Mouse (Mus musculus): Measurements from ENCODE around the gene Wdr48. TPM values are rescaled to one million over a fixed set of nuclear protein-coding genes. Genes with fewer than 3 reads are reported as not detected.

Gene Wdr48
- polyA plus RNA-seq (2012; rRNA removed) = 78.9 and 90.5 TPM in 2 replicates

DNA sequence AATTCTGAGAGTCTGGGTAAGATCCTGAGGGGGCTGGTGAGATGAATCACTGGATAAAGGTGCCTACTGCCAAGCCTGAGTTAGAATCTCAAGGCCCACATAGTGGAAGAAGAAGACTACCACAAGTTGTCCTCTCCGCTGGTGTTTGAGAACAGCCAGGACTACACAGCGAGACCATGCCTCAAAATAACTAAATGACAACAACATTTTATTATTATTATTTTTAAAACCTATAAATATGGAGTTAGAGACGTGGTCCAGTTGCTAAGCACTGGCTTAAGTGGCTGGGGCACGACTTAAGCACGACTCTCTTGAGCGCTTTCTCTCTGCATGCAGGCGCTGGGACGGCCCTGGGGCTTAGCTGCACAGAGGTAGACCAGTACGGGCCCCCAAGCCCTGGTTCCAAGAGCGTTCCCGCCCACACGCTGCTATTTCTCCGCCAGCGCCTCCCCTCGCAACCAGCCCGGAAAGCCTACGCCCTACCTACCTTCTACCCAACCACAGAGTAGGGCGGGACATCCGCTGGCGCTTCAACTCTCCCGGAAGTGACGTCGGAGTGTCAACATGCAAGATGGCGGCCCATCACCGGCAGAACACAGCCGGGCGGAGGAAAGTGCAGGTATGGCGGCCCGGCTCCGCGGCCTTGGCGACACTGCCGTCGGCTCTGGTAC is at the start of gene Wdr48:
Gene Wdr48 (plus strand): TSS at position 540 of the 671 bp plus-strand sequence.
- peak within 1 kb of the TSS; percentile 4; the same call in 1 of the 2 replicates for H3K27ac ChIP-seq (ENCODE audit: control insufficient read depth, insufficient read depth, low read length)
- 4% methylated on average over 34 of the region's 34 CpGs for WGBS
- no peaks in the 10 kb centered on the region for H3K27me3 ChIP-seq (ENCODE audit: control insufficient read depth, insufficient read depth, low read length)
- TF ChIP-seq CTCF (IDR thresholded peaks at IDR 0.05; ENCODE audit: borderline replicate concordance, control insufficient read depth, extremely low read depth, insufficient read depth, low read length, poor library complexity) (peak; percentile 53; the same call in 1 of the 2 replicates), POLR2A (IDR thresholded peaks at IDR 0.05; ENCODE audit: control insufficient read depth, extremely low read depth, insufficient read depth, low read length, poor library complexity) (peak; percentile 42; the same call in 1 of the 2 replicates)
- peak within 1 kb of the TSS; percentile 57 for H3K4me3 ChIP-seq (ENCODE audit: control insufficient read depth, insufficient read depth, low read length)
- H3K36me3 ChIP-seq (ENCODE audit: control insufficient read depth, insufficient read depth, low read length) = no peaks in the 10 kb centered on the region
- peaks cover 6% of the 10 kb centered on the region for H3K4me1 ChIP-seq (replicated peaks; ENCODE audit: control insufficient read depth, insufficient read depth, low read length)
- DNase-seq = peak; percentile 97

DNA sequence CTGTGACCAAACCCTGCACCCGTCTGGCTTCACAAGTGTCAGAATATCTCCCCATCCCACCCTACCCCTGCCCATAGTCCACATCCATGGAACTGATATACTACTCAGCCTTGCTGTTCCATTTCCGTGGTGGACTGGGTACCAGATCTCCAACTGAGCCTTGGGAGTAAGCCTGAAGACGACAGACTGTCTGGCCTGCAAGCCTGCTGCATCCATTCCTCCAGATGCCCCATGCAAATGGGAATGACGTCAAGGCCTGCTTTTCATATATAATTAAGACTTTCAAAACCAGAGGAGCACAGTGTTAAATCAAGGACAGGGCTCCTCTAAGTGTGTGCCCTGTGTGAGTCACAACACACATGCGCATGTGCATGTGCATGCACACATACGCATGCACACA is 47.5 kb upstream of the Wdr48 start:
- 96% methylated on average over 6 of the region's 6 CpGs for WGBS
- Histone ChIP-seq H3K4me3 (ENCODE audit: control insufficient read depth, insufficient read depth, low read length) (no peak overlapping the region), H3K36me3 (ENCODE audit: control insufficient read depth, insufficient read depth, low read length) (no peaks in the 10 kb centered on the region), H3K27me3 (ENCODE audit: control insufficient read depth, insufficient read depth, low read length) (no peaks in the 10 kb centered on the region), H3K4me1 (replicated peaks; ENCODE audit: control insufficient read depth, insufficient read depth, low read length) (no peaks in the 10 kb centered on the region), H3K27ac (ENCODE audit: control insufficient read depth, insufficient read depth, low read length) (no peak overlapping the region)
- DNase-seq = no peak
- TF ChIP-seq CTCF (IDR thresholded peaks at IDR 0.05; ENCODE audit: borderline replicate concordance, control insufficient read depth, extremely low read depth, insufficient read depth, low read length, poor library complexity) = no peak
- TF ChIP-seq POLR2A (IDR thresholded peaks at IDR 0.05; ENCODE audit: control insufficient read depth, extremely low read depth, insufficient read depth, low read length, poor library complexity) = no peak

DNA sequence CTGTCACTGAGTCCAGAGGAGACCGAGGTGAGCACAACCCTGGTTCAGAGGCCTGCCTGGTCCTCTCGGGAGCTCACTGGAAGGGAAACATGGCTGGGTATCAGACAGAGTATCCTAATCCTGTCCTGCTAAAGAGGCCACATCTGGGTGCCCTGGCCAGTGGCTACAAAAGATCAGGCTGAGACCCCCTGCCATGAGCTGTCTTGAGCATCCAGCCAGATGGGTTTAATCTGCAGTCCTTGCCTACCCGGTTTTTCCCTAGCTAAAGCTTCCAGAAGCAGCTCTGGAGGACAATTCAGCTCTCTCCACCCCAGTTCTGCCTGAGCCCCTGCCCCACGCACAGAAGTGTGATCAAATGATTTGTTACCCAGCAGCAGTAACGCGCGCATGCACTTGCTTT is 46.0 kb upstream of the Wdr48 start:
- 87% methylated on average over 7 of the region's 7 CpGs for WGBS
- no peak for DNase-seq
- Histone ChIP-seq H3K36me3 (ENCODE audit: control insufficient read depth, insufficient read depth, low read length) (no peaks in the 10 kb centered on the region), H3K4me3 (ENCODE audit: control insufficient read depth, insufficient read depth, low read length) (no peak overlapping the region), H3K27me3 (ENCODE audit: control insufficient read depth, insufficient read depth, low read length) (no peaks in the 10 kb centered on the region), H3K4me1 (replicated peaks; ENCODE audit: control insufficient read depth, insufficient read depth, low read length) (no peaks in the 10 kb centered on the region), H3K27ac (ENCODE audit: control insufficient read depth, insufficient read depth, low read length) (no peak overlapping the region)
- TF ChIP-seq POLR2A (IDR thresholded peaks at IDR 0.05; ENCODE audit: control insufficient read depth, extremely low read depth, insufficient read depth, low read length, poor library complexity) = no peak
- no peak for TF ChIP-seq CTCF (IDR thresholded peaks at IDR 0.05; ENCODE audit: borderline replicate concordance, control insufficient read depth, extremely low read depth, insufficient read depth, low read length, poor library complexity)

GRCm38 (mm10) chr9:119849214-119849613 is 45.5 kb upstream of the Wdr48 start:
- H3K36me3 ChIP-seq (ENCODE audit: control insufficient read depth, insufficient read depth, low read length) = no peaks in the 10 kb centered on the region
- TF ChIP-seq POLR2A (IDR thresholded peaks at IDR 0.05; ENCODE audit: control insufficient read depth, extremely low read depth, insufficient read depth, low read length, poor library complexity) = no peak
- H3K4me3 ChIP-seq (ENCODE audit: control insufficient read depth, insufficient read depth, low read length) = no peak overlapping the region
- H3K4me1 ChIP-seq (replicated peaks; ENCODE audit: control insufficient read depth, insufficient read depth, low read length) = no peaks in the 10 kb centered on the region
- no peaks in the 10 kb centered on the region for H3K27me3 ChIP-seq (ENCODE audit: control insufficient read depth, insufficient read depth, low read length)
- H3K27ac ChIP-seq (ENCODE audit: control insufficient read depth, insufficient read depth, low read length) = no peak overlapping the region
- WGBS = 73% methylated on average over 8 of the region's 8 CpGs
- no peak for DNase-seq

- DNase-seq = no peak
These were observed 42.2 kb upstream of the Wdr48 start for GRCm38 (mm10) chr9:119852347-119853030.

GRCm38 (mm10) chr9:119853071-119853846 is 41.4 kb upstream of the Wdr48 start:
- Histone ChIP-seq H3K4me1 (replicated peaks; ENCODE audit: control insufficient read depth, insufficient read depth, low read length) (no peaks in the 10 kb centered on the region), H3K27ac (ENCODE audit: control insufficient read depth, insufficient read depth, low read length) (no peak overlapping the region), H3K4me3 (ENCODE audit: control insufficient read depth, insufficient read depth, low read length) (no peak overlapping the region), H3K27me3 (ENCODE audit: control insufficient read depth, insufficient read depth, low read length) (no peaks in the 10 kb centered on the region), H3K36me3 (ENCODE audit: control insufficient read depth, insufficient read depth, low read length) (no peaks in the 10 kb centered on the region)
- TF ChIP-seq CTCF (IDR thresholded peaks at IDR 0.05; ENCODE audit: borderline replicate concordance, control insufficient read depth, extremely low read depth, insufficient read depth, low read length, poor library complexity) (no peak), POLR2A (IDR thresholded peaks at IDR 0.05; ENCODE audit: control insufficient read depth, extremely low read depth, insufficient read depth, low read length, poor library complexity) (no peak)
- 54% methylated on average over 2 of the region's 2 CpGs for WGBS
- DNase-seq = no peak

More at GRCm38 (mm10) chr9:119852347-119853030, 42.2 kb upstream of the Wdr48 start:
- 83% methylated on average over 10 of the region's 10 CpGs for WGBS
- H3K27me3 ChIP-seq (ENCODE audit: control insufficient read depth, insufficient read depth, low read length) = no peaks in the 10 kb centered on the region
- H3K36me3 ChIP-seq (ENCODE audit: control insufficient read depth, insufficient read depth, low read length) = no peaks in the 10 kb centered on the region
- no peaks in the 10 kb centered on the region for H3K4me1 ChIP-seq (replicated peaks; ENCODE audit: control insufficient read depth, insufficient read depth, low read length)
- TF ChIP-seq CTCF (IDR thresholded peaks at IDR 0.05; ENCODE audit: borderline replicate concordance, control insufficient read depth, extremely low read depth, insufficient read depth, low read length, poor library complexity) (no peak), POLR2A (IDR thresholded peaks at IDR 0.05; ENCODE audit: control insufficient read depth, extremely low read depth, insufficient read depth, low read length, poor library complexity) (no peak)
- no peak overlapping the region for H3K4me3 ChIP-seq (ENCODE audit: control insufficient read depth, insufficient read depth, low read length)
- H3K27ac ChIP-seq (ENCODE audit: control insufficient read depth, insufficient read depth, low read length) = no peak overlapping the region
